Mouse (Mus musculus) MEL (cell line): Measurements from ENCODE around the gene Gm20604. TPM values are rescaled to one million over a fixed set of nuclear protein-coding genes. Genes with fewer than 3 reads are reported as not detected.

Experiments
- DNase-seq: peaks from one replicate; pipeline ENCODE4 v3.0.0; 2011; ENCODE audit warnings: low read depth, low spot score
- H3K27ac ChIP-seq: 2 replicates; pipeline ENCODE4 v1.5.1; 2012; ENCODE audit warnings: low read depth, mild to moderate bottlenecking, control low read depth, low read length, moderate library complexity; ENCODE audit not compliant: control insufficient read depth
- H3K27me3 ChIP-seq, 2 experiments: fragments of 150-350 bp in 1 of 2; sonication (generic) in 1 of 2; 2 replicates each; pipeline ENCODE4 v1.6.1; 2012; ENCODE audit warnings: low read length in 2 of 2, mild to moderate bottlenecking in 2 of 2, improper control_type of control experiment in 1 of 2, moderate library complexity in 1 of 2; ENCODE audit not compliant: insufficient read depth in 2 of 2, control insufficient read depth in 1 of 2
- H3K36me3 ChIP-seq, 2 experiments: 2 replicates each; pipeline ENCODE4 v1.6.1; 2012 to 2014; ENCODE audit warnings: low read length in 2 of 2, improper control_type of control experiment in 1 of 2, inconsistent platforms in 1 of 2, mild to moderate bottlenecking in 1 of 2; ENCODE audit not compliant: insufficient read depth in 2 of 2, control insufficient read depth in 1 of 2
- H3K4me1 ChIP-seq, 2 experiments: fragments of 150-350 bp in 1 of 2; sonication (generic) in 1 of 2; 2 replicates each; pipeline ENCODE4 v1.6.1; 2012; ENCODE audit warnings: low read length in 2 of 2, improper control_type of control experiment in 1 of 2, mild to moderate bottlenecking in 1 of 2; ENCODE audit not compliant: insufficient read depth in 2 of 2, control insufficient read depth in 1 of 2
- H3K4me3 ChIP-seq, 2 experiments: fragments of 150-350 bp in 1 of 2; sonication (generic) in 1 of 2; 2 replicates each; pipeline ENCODE4 v1.5.1; 2012; ENCODE audit warnings: low read depth in 2 of 2, low read length in 2 of 2, mild to moderate bottlenecking in 2 of 2, moderate library complexity in 2 of 2, control low read depth in 1 of 2, improper control_type of control experiment in 1 of 2; ENCODE audit not compliant: control insufficient read depth in 1 of 2, insufficient read depth in 1 of 2
- H3K79me2 ChIP-seq: 2 replicates; pipeline ENCODE4 v1.6.1; 2012; ENCODE audit warnings: mild to moderate bottlenecking, low read length, moderate library complexity; ENCODE audit not compliant: control insufficient read depth, poor library complexity, insufficient read depth
- H3K9ac ChIP-seq: 2 replicates; pipeline ENCODE4 v1.6.1; 2012; ENCODE audit warnings: low read depth, mild to moderate bottlenecking, control low read depth, low read length, moderate library complexity; ENCODE audit not compliant: control insufficient read depth, poor library complexity, severe bottlenecking
- H3K9me3 ChIP-seq: fragments of 150-350 bp; sonication (generic); replicated peaks from 2 replicates; pipeline ENCODE4 v1.6.1; 2012; ENCODE audit warnings: mild to moderate bottlenecking, low read length, improper control_type of control experiment, moderate library complexity; ENCODE audit not compliant: insufficient read depth
- BHLHE40 ChIP-seq: IDR thresholded peaks from 2 replicates; pipeline ENCODE4 v1.6.1; 2012; ENCODE audit warnings: low read depth, mild to moderate bottlenecking, inconsistent platforms, low read length, improper control_type of control experiment, borderline replicate concordance
- CHD1 ChIP-seq: IDR thresholded peaks from 2 replicates; pipeline ENCODE4 v1.6.1; 2012; ENCODE audit warnings: low read depth, mild to moderate bottlenecking, inconsistent platforms, low read length, improper control_type of control experiment
- CHD2 ChIP-seq: IDR thresholded peaks from 2 replicates; pipeline ENCODE4 v1.6.1; 2011; ENCODE audit warnings: low read length, improper control_type of control experiment
- CTCF ChIP-seq, 3 experiments: IDR thresholded peaks in 2 of 3; conservative IDR thresholded peaks in 1 of 3; 2 replicates each; pipeline ENCODE4 v1.5.1; 2011 to 2012; ENCODE audit warnings: low read length in 3 of 3, low read depth in 2 of 3, mild to moderate bottlenecking in 2 of 3, improper control_type of control experiment in 1 of 3, inconsistent platforms in 1 of 3, mixed read lengths in 1 of 3, moderate library complexity in 1 of 3; ENCODE audit not compliant: control insufficient read depth in 1 of 3, insufficient read depth in 1 of 3, poor library complexity in 1 of 3, severe bottlenecking in 1 of 3
- E2F4 ChIP-seq: IDR thresholded peaks from 2 replicates; pipeline ENCODE4 v1.6.1; 2011; ENCODE audit warnings: low read depth, low read length, improper control_type of control experiment, borderline replicate concordance
- ELF1 ChIP-seq: IDR thresholded peaks from 2 replicates; pipeline ENCODE4 v1.6.1; 2014; ENCODE audit warnings: low read depth, mild to moderate bottlenecking, inconsistent platforms, low read length, improper control_type of control experiment, moderate library complexity
- GATA1 ChIP-seq: IDR thresholded peaks from 2 replicates; pipeline ENCODE4 v1.6.1; 2011; ENCODE audit warnings: low read depth, low read length, improper control_type of control experiment
- HCFC1 ChIP-seq: IDR thresholded peaks from 2 replicates; pipeline ENCODE4 v1.6.1; 2012; ENCODE audit warnings: low read depth, mild to moderate bottlenecking, inconsistent platforms, low read length, improper control_type of control experiment, moderate library complexity
- JUND ChIP-seq: IDR thresholded peaks from 2 replicates; pipeline ENCODE4 v1.6.1; 2011; ENCODE audit warnings: low read depth, mild to moderate bottlenecking, improper control_type of control experiment, low read length
- KAT2A ChIP-seq: conservative IDR thresholded peaks from 2 replicates; pipeline ENCODE4 v1.6.1; 2012; ENCODE audit warnings: low read depth, low read length, improper control_type of control experiment, inconsistent platforms
- MAFK ChIP-seq: IDR thresholded peaks from 2 replicates; pipeline ENCODE4 v1.6.1; 2011; ENCODE audit warnings: low read depth, mild to moderate bottlenecking, low read length, improper control_type of control experiment, borderline replicate concordance
- MAX ChIP-seq: IDR thresholded peaks from 2 replicates; pipeline ENCODE4 v1.6.1; 2011; ENCODE audit warnings: low read length, improper control_type of control experiment
- MAZ ChIP-seq: IDR thresholded peaks from 2 replicates; pipeline ENCODE4 v1.6.1; 2012; ENCODE audit warnings: low read depth, mild to moderate bottlenecking, inconsistent platforms, low read length, improper control_type of control experiment
- MEF2A ChIP-seq: IDR thresholded peaks from 2 replicates; pipeline ENCODE4 v1.6.1; 2014; ENCODE audit warnings: low read depth, mild to moderate bottlenecking, inconsistent platforms, low read length, improper control_type of control experiment; ENCODE audit not compliant: poor library complexity, insufficient replicate concordance, severe bottlenecking; ENCODE audit errors: extremely low read depth
- MXI1 ChIP-seq: IDR thresholded peaks from 2 replicates; pipeline ENCODE4 v1.6.1; 2011; ENCODE audit warnings: mild to moderate bottlenecking, low read depth, low read length, improper control_type of control experiment
- MYC ChIP-seq: IDR thresholded peaks from 2 replicates; pipeline ENCODE4 v1.6.1; 2011; ENCODE audit warnings: low read depth, mild to moderate bottlenecking, low read length, improper control_type of control experiment, moderate library complexity
- NELFE ChIP-seq: IDR thresholded peaks from 2 replicates; pipeline ENCODE4 v1.6.1; 2011; ENCODE audit warnings: low read depth, low read length, improper control_type of control experiment
- NRF1 ChIP-seq: IDR thresholded peaks from 2 replicates; pipeline ENCODE4 v1.6.1; 2014; ENCODE audit warnings: low read depth, mild to moderate bottlenecking, inconsistent platforms, low read length, improper control_type of control experiment, moderate library complexity; ENCODE audit not compliant: poor library complexity, insufficient read depth, severe bottlenecking
- POLR2AphosphoS2 ChIP-seq: IDR thresholded peaks from 2 replicates; pipeline ENCODE4 v1.6.1; 2011; ENCODE audit warnings: low read length, improper control_type of control experiment
- POLR2AphosphoS5 ChIP-seq: IDR thresholded peaks from 2 replicates; pipeline ENCODE4 v1.6.1; 2012; ENCODE audit warnings: low read depth, borderline replicate concordance, mild to moderate bottlenecking, inconsistent platforms, low read length, moderate library complexity, mixed read lengths
- RAD21 ChIP-seq: IDR thresholded peaks from 2 replicates; pipeline ENCODE4 v1.6.1; 2011; ENCODE audit warnings: mild to moderate bottlenecking, low read depth, low read length, improper control_type of control experiment
- SIN3A ChIP-seq: IDR thresholded peaks from 2 replicates; pipeline ENCODE4 v1.6.1; 2012; ENCODE audit warnings: low read length, improper control_type of control experiment, inconsistent platforms
- TAL1 ChIP-seq: IDR thresholded peaks from 2 replicates; pipeline ENCODE4 v1.6.1; 2012; ENCODE audit warnings: mild to moderate bottlenecking, inconsistent platforms, low read length, moderate library complexity, mixed read lengths
- TBP ChIP-seq: IDR thresholded peaks from 2 replicates; pipeline ENCODE4 v1.8.0; 2011; ENCODE audit warnings: low read depth, low read length, improper control_type of control experiment
- TCF12 ChIP-seq: IDR thresholded peaks from 2 replicates; pipeline ENCODE4 v1.6.1; 2014; ENCODE audit warnings: low read depth, mild to moderate bottlenecking, inconsistent platforms, low read length, improper control_type of control experiment, moderate library complexity
- UBTF ChIP-seq: IDR thresholded peaks from 2 replicates; pipeline ENCODE4 v1.6.1; 2012; ENCODE audit warnings: low read depth, mild to moderate bottlenecking, inconsistent platforms, low read length, improper control_type of control experiment, moderate library complexity, borderline replicate concordance; ENCODE audit not compliant: insufficient read depth
- USF1 ChIP-seq: IDR thresholded peaks from 2 replicates; pipeline ENCODE4 v1.6.1; 2014; ENCODE audit warnings: low read depth, mild to moderate bottlenecking, inconsistent platforms, low read length, improper control_type of control experiment, moderate library complexity
- USF2 ChIP-seq, 2 experiments: IDR thresholded peaks; 2 replicates each; pipeline ENCODE4 v1.6.1; 2011 to 2012; ENCODE audit warnings: improper control_type of control experiment in 2 of 2, low read length in 2 of 2, borderline replicate concordance in 1 of 2, inconsistent platforms in 1 of 2, low read depth in 1 of 2, mild to moderate bottlenecking in 1 of 2; ENCODE audit not compliant: insufficient read depth in 1 of 2
- ZC3H11A ChIP-seq: IDR thresholded peaks from 2 replicates; pipeline ENCODE4 v1.6.1; 2012; ENCODE audit warnings: low read depth, mild to moderate bottlenecking, inconsistent platforms, low read length, improper control_type of control experiment
- ZKSCAN1 ChIP-seq: IDR thresholded peaks from 2 replicates; pipeline ENCODE4 v1.6.1; 2012; ENCODE audit warnings: low read depth, mild to moderate bottlenecking, inconsistent platforms, low read length, improper control_type of control experiment, moderate library complexity
- ZMIZ1 ChIP-seq: IDR thresholded peaks from 2 replicates; pipeline ENCODE4 v1.6.1; 2012; ENCODE audit warnings: low read depth, mild to moderate bottlenecking, inconsistent platforms, low read length, improper control_type of control experiment, moderate library complexity
- polyA plus RNA-seq, 2 experiments: library from polyadenylated mRNA; stranded (reverse) in 1 of 2; unstranded in 1 of 2; fragments of >175 nt in 1 of 2; fragments of >200 nt in 1 of 2; gene quantifications; 2 replicates each; pipeline versions ENCODE4 v1.2.1 to v1.2.4; 2012; ENCODE audit warnings: low replicate concordance in 2 of 2, low read depth in 1 of 2; ENCODE audit not compliant: insufficient read length in 2 of 2, insufficient read depth in 1 of 2, missing spikeins in 1 of 2
- total RNA-seq: library from RNA; depleted of rRNA; stranded (reverse); fragments of 300-350 nt; gene quantifications from 2 replicates; pipeline ENCODE4 v1.2.3, GENCODE M21; 2012

Gene Gm20604
- total and polyA plus RNA-seq, 3 experiments = 7.9 to 8.8 TPM; not detected in 1

DNA sequence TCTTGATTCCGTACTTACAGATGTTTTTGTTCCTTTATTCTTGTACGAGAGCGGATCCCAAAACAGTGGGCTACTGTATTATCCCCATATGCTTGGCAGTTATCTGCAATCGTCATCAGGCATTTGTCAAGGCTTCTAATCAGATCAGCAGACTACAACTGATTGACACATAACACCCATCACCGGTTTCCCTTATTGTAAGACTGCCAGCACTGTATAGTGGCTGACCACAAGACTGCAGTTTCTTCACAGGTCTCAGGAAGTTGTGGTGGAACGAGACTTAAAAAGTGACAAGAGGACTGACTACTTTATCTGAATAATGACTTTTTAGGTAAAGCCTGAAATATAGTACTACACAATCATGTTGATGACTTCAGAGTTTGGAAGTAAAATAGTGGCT lies 13.6 kb downstream of the Gm20604 start (continued):
- TF ChIP-seq CHD1 (0 out of 2 replicates have a peak, but pooled peaks have one; percentile 24), MXI1 (no peak; the same call in 1 of the 2 replicates), POLR2AphosphoS2 (no peak), ZMIZ1 (no peak)

DNA sequence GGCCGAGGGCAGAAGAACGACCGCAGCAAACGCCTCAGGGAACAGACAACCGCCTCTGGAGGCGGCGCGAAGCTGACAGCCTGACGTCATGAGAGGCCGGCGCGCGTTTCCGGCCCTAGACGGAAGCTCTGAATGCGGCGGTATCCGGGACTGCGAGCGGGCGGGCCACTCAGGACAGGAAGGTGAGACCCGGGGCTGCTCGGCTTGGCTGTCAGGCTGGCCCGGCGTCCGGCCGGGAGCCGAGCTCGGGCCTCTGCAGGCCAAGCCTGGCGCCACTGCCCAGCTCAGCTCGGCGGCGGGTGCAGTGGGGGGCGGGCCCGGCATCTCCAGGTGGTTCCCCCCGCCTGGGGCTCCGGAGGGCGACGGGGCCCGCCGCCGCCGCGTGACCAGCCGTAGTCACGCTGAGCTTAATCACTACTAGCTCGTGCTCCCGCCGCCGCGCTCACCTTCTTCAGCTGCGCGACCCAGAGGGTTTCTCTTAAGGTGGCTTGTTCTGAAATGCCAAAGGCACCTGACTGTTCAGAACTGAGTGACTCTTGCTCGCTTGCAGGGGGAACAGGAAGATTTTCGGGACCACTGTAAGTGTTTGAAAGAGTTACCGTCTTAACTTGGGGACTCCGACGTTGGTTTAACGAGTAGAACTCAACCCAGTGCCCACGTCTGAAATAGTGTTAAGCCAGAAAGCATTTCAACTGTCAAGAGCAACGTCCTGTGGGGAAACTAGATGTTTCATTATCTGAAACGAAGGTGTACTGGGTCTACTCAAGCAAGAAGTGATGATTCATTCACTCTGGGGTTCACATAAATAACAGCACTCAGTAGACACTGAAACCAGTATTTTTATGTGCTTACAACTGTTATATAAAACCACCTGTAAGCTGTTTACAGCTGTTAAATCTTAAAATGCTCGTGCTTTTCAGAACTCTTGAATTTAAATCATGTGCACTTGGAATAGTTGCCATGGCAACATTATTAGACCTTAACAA lies 14.6 kb downstream of the Gm20604 start, which contains the start of the genes Moap1 and Tmem251:
Gene Moap1 (minus strand): TSS at position 73 of the 986 bp plus-strand sequence.
Gene Tmem251 (plus strand): TSS at position 174 of the 986 bp plus-strand sequence.
- H3K36me3 ChIP-seq = peaks cover 0 to 47% of the 10 kb centered on the region in 2 experiments; a peak in 3 of 4 replicates
- peak; percentile 94 for DNase-seq
- no peaks in the 10 kb centered on the region for H3K9me3 ChIP-seq
- peak within 1 kb of the TSS; percentile 82 for H3K9ac ChIP-seq
- peaks cover 8 to 26% of the 10 kb centered on the region in 2 experiments; a peak in 3 of 4 replicates for H3K4me1 ChIP-seq
- peaks cover 31% of the 10 kb centered on the region for H3K79me2 ChIP-seq
- peak within 1 kb of the TSS; percentile 76 to 87 for H3K4me3 ChIP-seq
- no peaks in the 10 kb centered on the region for H3K27me3 ChIP-seq
- peak within 1 kb of the TSS; percentile 87 for H3K27ac ChIP-seq
- peak; percentile 67 for TF ChIP-seq SIN3A
- no peak for TF ChIP-seq CHD2
- no peak for TF ChIP-seq GATA1
- no peak for TF ChIP-seq CTCF (IDR thresholded peaks at IDR 0.05 in 2 of 3, conservative IDR thresholded peaks at IDR 0.05 in 1 of 3; ENCODE audit: control insufficient read depth in 1 of 3, insufficient read depth in 1 of 3, low read depth in 2 of 3, low read length in 3 of 3, poor library complexity in 1 of 3, severe bottlenecking in 1 of 3)
- peak; percentile 81 for TF ChIP-seq HCFC1
- TF ChIP-seq MYC = 0 out of 2 replicates have a peak, but pooled peaks have one; percentile 8
- TF ChIP-seq TBP = peak; percentile 47; the same call in 1 of the 2 replicates
- no peak for TF ChIP-seq KAT2A
- TF ChIP-seq MAFK = no peak
- TF ChIP-seq BHLHE40 = peak; percentile 49; the same call in 1 of the 2 replicates
- TF ChIP-seq JUND = no peak
- TF ChIP-seq POLR2AphosphoS5 = no peak
- TF ChIP-seq NELFE = peak; percentile 88
- TF ChIP-seq UBTF = no peak
- TF ChIP-seq TCF12 = no peak
- no peak for TF ChIP-seq NRF1
- TF ChIP-seq CHD1 = 0 out of 2 replicates have a peak, but pooled peaks have one; percentile 4
- TF ChIP-seq USF2 (IDR thresholded peaks at IDR 0.05; ENCODE audit: borderline replicate concordance in 1 of 2, insufficient read depth in 1 of 2, low read depth in 1 of 2, low read length in 2 of 2) = no peak
- peak; percentile 46; the same call in 1 of the 2 replicates for TF ChIP-seq USF1
- TF ChIP-seq E2F4 = no peak
- no peak for TF ChIP-seq ZC3H11A
- TF ChIP-seq RAD21 = no peak
- no peak for TF ChIP-seq MEF2A
- no peak for TF ChIP-seq MAZ
- TF ChIP-seq TAL1 = no peak
- 0 out of 2 replicates have a peak, but pooled peaks have one; percentile 44 for TF ChIP-seq MAX
- TF ChIP-seq MXI1 = peak; percentile 84
- no peak for TF ChIP-seq ZKSCAN1
- TF ChIP-seq ELF1 = peak; percentile 70
- TF ChIP-seq POLR2AphosphoS2 = peak; percentile 88
